Mouse (Mus musculus) cortical plate, adult 2 months (tissue): ENCODE results near the gene Gpr141. TPM values are rescaled to one million over a fixed set of nuclear protein-coding genes. Genes with fewer than 3 reads are reported as not detected.
"Not testable (repeated sequence)": the region's sequence is repeated elsewhere in the genome, so short reads cannot be mapped to it uniquely, and the experiment has no call there.

Experiments
- H3K27ac ChIP-seq: fragments of 200-500 bp; 2 replicates; pipeline ENCODE4 v1.5.1; 2012; ENCODE audit warnings: low read length, control low read depth, inconsistent platforms; ENCODE audit not compliant: insufficient read depth
- H3K4me1 ChIP-seq: fragments of 200-500 bp; 2 replicates; pipeline ENCODE4 v1.6.1; 2011; ENCODE audit warnings: low read length; ENCODE audit not compliant: control insufficient read depth, insufficient read depth
- H3K4me3 ChIP-seq: fragments of 200-500 bp; 2 replicates; pipeline ENCODE4 v1.5.1; 2011; ENCODE audit warnings: mild to moderate bottlenecking, low read length, control low read depth; ENCODE audit not compliant: insufficient read depth
- CTCF ChIP-seq: fragments of 200-500 bp; IDR thresholded peaks from 2 replicates; pipeline ENCODE4 v1.5.1; 2011; ENCODE audit warnings: mild to moderate bottlenecking, control low read depth, low read length; ENCODE audit not compliant: insufficient read depth; ENCODE audit errors: extremely low read depth
- POLR2A ChIP-seq: fragments of 200-500 bp; IDR thresholded peaks from 2 replicates; pipeline ENCODE4 v1.6.1; 2011; ENCODE audit warnings: mild to moderate bottlenecking, low read length, control low read depth; ENCODE audit not compliant: insufficient read depth; ENCODE audit errors: extremely low read depth
- polyA plus RNA-seq: library from polyadenylated mRNA; depleted of rRNA; stranded (reverse); fragments of >200 nt; gene quantifications from 2 replicates; pipeline ENCODE4 v1.2.3, GENCODE M21; 2012

The Gpr141 gene
- polyA plus RNA-seq, 1 experiment = not detected

DNA sequence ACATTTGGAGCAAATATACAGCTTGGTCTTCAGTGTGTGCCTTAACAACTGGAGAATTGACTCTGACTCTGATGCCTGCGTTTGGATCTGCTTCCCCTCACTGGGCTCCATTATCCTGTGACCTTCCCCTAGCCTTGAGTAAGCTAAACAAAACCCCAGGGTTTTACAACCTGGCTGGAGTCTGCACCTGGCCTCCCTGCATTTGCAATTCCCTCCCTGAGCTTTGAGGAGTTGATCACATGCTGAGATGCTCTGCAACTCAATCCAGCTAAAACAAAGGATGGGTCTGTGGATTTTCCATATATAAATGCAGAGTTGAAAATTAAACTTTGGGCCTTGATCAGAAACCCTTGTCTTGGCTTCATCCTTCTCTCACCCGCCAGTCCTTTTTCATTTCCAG is 4.8 kb downstream of the Gpr141 start:
- TF ChIP-seq CTCF = no peak
- TF ChIP-seq POLR2A = no peak

DNA sequence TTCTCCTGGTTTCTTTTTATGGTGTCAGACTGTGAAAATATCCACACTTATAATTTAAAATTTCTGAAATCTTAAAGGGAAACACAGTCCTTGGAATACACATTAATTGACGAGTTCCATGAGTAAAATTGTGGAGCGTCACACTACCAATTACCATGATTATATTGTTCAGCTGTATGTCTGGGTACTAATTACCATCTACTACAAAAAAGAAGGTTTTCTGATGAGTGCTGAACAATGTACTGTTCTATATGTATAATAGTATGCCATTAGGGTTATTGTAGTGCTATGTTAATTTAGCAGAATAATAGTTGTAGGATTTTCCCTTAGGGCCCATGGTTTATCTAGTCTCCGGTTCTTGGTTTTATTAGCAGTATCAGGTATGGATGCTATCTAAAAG is 29.1 kb downstream of the Gpr141 start:
- H3K4me1 ChIP-seq = no peaks in the 10 kb centered on the region
- TF ChIP-seq CTCF (no peak), POLR2A (no peak)
- H3K4me3 ChIP-seq = no peak overlapping the region
- H3K27ac ChIP-seq = no peak overlapping the region

More for the DNA sequence above, 4.8 kb downstream of the Gpr141 start:
- Histone ChIP-seq H3K4me1 (no peaks in the 10 kb centered on the region), H3K4me3 (no peak overlapping the region), H3K27ac (no peak overlapping the region)

DNA sequence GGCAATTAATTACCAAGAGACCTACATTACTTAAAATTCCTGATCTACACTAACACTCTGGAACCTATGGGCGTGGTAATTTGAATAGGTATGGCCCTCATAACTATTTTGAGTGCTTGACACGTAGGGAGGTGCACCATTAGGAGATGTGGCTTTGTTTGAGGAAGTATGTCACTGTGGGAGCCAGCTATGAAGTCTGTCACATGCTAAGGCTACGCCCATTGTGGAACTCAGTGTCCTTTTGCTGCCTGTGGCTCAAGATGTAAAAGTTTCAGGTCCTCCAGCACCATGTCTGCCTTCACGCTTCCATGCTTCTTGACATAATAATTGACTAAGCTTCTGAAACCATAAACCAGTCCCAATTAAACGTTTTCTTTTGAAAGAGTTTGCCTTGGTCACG is 29.6 kb downstream of the Gpr141 start:
- H3K4me3 ChIP-seq = no peak overlapping the region
- TF ChIP-seq POLR2A = no peak
- TF ChIP-seq CTCF = no peak
- no peaks in the 10 kb centered on the region for H3K4me1 ChIP-seq
- no peak overlapping the region for H3K27ac ChIP-seq

DNA sequence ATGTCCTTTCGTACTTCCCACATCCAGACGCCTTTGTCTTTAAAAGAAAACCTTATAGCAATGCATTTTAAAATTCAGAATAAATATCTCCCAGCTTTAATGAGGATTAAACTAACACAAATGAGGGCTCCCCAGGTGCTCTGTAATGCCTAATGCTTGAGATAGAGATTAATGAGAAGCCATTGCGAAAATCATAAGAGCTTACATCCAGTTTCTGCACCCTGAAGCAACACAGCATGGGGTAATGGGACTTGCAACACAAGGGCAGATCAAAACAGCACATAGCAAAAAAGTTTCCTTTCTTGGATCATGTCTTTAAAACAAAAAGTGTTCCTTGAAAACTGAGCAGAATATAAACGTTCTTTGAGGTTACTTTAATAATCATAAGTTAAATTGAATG is 30.3 kb downstream of the Gpr141 start:
- Histone ChIP-seq H3K27ac (no peak overlapping the region), H3K4me3 (no peak overlapping the region), H3K4me1 (no peaks in the 10 kb centered on the region)
- no peak for TF ChIP-seq POLR2A
- TF ChIP-seq CTCF = no peak

DNA sequence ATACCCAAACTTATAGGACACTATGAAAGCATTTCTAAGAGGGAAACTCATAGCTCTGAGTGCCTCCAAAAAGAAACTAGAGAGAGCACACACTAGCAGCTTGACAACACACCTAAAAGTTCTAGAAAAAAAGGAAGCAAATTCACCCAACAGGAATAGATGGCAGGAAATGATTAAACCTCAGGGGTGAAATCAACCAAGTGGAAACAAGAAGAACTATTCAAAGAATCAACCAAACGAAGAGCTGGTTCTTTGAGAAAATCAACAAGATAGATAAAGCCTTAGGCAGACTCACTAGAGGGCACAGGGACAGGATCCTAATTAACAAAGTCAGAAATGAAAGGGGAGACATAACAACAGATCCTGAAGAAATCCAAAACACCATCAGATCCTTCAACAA is 36.1 kb downstream of the Gpr141 start:
- H3K27ac ChIP-seq, H3K4me3 ChIP-seq, H3K4me1 ChIP-seq: not testable (repeated sequence)

DNA sequence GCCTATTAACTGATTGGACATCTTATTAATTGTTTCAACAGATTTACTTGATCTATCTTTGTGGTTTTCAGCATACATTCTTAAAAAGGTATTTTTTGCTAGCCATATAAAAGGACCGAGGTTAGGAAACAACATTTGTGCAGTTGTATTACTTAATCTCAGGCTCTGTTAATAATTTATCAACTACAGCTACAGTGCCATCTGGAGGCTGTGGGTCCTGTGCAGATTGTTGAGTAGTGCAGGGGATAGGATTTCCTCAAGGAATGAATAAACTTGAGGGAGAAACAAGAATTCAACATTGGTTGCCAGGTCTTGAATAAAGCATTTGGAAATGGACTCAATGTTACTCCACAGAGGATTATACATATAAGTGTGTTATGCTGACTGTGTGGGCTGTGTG is 53.9 kb downstream of the Gpr141 start:
- H3K4me3 ChIP-seq = no peak overlapping the region
- TF ChIP-seq POLR2A (no peak), CTCF (no peak)
- H3K4me1 ChIP-seq = no peaks in the 10 kb centered on the region
- no peak overlapping the region for H3K27ac ChIP-seq

DNA sequence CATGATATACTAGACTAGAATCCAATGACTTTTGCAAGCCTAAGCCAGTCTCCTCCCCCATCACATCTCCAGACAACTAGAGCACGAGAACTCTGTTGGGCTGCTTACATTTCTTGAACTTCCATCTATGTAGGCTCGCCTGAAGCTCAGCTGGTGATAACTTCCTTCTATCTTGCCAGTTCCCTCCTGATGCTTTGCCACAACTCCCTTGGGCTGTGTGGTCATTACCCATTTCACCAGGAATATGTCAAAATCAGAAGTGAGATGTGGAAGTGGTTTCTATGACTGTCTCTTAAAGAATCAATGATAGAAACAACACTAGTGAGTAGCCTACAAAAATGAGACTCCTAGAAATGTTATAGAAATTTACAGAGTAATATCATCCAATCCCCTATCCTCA is 56.9 kb downstream of the Gpr141 start:
- no peaks in the 10 kb centered on the region for H3K4me1 ChIP-seq
- H3K27ac ChIP-seq = no peak overlapping the region
- H3K4me3 ChIP-seq = no peak overlapping the region
- TF ChIP-seq CTCF (no peak), POLR2A (no peak)

DNA sequence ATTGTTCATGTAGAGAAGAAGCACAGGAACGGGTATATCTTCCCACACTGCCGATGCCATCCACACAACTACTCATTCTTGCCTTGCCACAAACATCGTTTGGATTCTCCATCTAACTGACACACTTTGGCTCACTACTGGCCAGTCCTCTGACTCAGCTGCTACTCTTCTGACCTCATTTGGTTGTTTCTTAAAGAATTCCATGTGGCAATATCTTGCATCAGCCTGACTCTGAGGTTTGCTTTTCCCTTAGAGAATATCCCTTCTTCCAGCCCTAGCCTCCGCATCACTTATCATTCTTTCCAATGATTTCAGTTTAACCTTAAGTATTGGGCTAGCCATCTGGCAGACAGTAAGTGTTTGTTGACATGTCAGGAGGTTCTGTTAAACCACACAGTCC is 59.8 kb downstream of the Gpr141 start:
- no peak overlapping the region for H3K4me3 ChIP-seq
- no peak overlapping the region for H3K27ac ChIP-seq
- no peaks in the 10 kb centered on the region for H3K4me1 ChIP-seq
- no peak for TF ChIP-seq CTCF
- no peak for TF ChIP-seq POLR2A

DNA sequence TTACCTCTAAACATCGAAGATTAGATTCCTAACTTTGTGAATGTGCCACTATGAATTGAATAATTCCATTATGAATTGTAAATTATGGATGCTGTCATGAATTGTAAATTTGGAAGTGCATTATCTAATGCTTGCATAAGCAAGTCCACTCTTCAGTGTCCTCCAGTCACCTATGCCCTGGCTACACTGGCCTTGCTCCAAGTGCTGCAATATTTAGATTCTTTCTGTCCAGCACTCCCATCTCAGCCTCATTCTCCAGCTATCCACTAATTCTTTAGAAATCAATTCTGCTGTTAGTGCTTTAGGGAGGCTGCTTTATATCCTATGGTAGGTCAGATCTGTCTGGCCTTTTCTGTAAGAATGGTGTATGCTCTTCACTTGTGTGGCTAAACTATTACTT is 60.8 kb downstream of the Gpr141 start:
- Histone ChIP-seq H3K27ac (no peak overlapping the region), H3K4me1 (no peaks in the 10 kb centered on the region), H3K4me3 (no peak overlapping the region)
- TF ChIP-seq CTCF (no peak), POLR2A (no peak)

DNA sequence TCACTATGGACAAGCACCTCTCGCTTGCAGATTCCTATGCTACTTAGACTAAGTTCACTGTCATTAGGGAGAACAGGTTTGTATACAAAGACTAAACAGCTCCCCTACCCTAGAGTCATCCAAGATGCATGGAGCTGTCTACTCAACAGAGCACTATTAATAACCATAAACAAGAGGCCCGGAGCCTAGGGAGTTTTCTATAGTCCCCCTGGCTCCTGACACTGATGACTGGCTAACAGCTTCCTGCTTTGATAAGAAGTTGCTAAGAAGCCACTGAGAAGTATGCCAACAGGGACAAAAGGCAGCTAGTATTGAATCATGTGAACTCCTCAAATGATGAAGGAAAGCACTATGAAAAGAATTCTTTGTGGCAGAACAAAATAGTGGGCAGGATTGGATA is 78.3 kb downstream of the Gpr141 start:
- no peak overlapping the region for H3K27ac ChIP-seq
- TF ChIP-seq POLR2A = no peak
- TF ChIP-seq CTCF = no peak
- no peak overlapping the region for H3K4me3 ChIP-seq
- H3K4me1 ChIP-seq = no peaks in the 10 kb centered on the region

DNA sequence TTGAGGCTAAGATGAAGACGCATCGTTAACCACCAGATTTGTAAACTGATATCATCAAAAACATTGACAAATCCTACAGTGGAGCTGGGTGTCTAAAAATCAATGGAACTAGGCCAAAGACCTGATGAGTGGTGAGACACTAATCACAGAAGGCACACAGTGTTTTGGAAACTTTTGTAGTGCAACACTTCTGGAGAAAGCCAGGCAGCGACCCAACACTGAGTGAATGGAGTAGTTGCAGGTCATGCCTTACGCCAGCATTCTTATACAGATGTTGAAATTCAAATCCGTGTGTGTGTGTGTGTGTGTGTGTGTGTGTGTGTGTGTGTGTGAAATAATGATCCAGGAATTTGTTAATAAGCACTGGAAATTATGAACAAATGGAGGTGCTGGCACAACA is 79.5 kb downstream of the Gpr141 start:
- H3K27ac ChIP-seq = no peak overlapping the region
- no peaks in the 10 kb centered on the region for H3K4me1 ChIP-seq
- no peak overlapping the region for H3K4me3 ChIP-seq
- TF ChIP-seq POLR2A (no peak), CTCF (no peak)

DNA sequence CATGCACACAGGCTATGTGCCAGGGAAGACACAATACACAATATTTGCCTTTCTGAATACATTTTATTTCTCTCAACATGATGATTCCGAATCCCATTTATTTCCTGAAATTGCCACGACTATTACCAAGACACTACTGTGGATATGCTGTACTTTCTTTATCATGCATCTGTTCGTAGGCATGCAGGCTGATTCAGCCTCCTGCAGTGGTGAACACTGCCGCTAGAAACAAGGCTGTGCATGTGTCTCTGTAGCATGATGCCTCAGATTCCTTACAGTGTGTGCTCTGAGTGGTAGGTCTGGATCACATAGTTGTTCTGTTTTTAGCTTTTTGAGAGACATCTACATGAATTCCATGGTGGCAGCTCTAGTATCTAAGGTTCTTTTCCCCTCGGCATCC is 89.5 kb downstream of the Gpr141 start:
- Histone ChIP-seq H3K27ac (no peak overlapping the region), H3K4me3 (no peak overlapping the region), H3K4me1 (no peaks in the 10 kb centered on the region; the same call in 1 of the 2 replicates)
- TF ChIP-seq CTCF (no peak), POLR2A (no peak)
